Mouse (Mus musculus): ENCODE measurements around the gene Depdc7. TPM values are rescaled to one million over a fixed set of nuclear protein-coding genes. Genes with fewer than 3 reads are reported as not detected.

The Depdc7 gene
- polyA plus RNA-seq, 1 experiment from 2014 or later = 22.8 TPM

DNA sequence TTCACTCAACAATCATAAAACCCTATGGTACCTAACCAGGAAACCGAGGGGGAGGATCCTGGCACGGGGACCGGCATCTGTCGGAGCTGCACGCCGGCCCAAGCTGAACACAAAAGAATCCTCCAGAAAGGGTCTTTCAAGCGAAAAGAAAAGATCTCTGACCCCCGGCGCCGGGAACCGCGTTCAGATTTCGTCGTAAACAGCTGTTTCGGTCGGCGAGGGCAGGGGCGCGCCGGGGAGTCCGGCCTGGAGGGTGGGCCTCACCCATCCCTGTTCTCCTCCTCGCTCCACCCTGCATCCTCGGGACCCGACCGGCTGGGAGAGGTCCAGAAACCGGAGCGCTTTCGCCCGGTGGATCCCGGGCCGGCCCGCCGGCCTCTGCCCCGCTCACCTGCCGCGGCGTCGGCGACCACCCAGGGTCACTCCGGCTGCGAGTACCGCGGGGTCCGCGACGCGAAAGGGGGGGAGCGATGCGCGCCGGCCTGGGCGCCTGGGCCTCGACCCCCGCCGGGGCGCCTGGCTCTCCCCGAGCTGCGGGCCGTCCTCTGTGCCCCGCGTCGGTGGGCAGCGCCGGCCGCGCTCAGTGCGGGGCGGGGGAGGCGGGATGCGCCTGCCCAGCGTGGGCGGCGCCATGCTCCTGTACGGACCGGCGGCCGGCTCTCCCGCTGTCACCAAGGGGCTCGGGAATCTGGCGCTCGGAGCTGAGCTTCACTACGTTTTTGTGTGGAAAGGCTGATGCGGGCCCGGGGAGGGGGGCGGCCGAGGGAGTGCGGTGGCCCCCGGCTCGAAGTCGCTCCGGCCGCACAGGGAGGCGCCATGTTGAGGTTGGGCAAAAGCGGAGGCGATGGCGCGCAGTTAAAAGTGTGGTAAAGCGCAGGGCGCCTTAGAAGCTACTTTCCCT, 30.8 kb downstream of the Depdc7 start, which contains the start of gene Tcp11l1:
Tcp11l1 (minus strand) TSS at position 585 of the 901 bp plus-strand sequence.
- Histone ChIP-seq H3K27ac (peak within 1 kb of the TSS; percentile 87), H3K4me3 (replicated peaks) (peak within 1 kb of the TSS; percentile 87), H3K9ac (peak within 1 kb of the TSS; percentile 76), H3K4me2 (peak within 1 kb of the TSS; percentile 76), H3K27me3 (peaks cover 10% of the 10 kb centered on the region; the same call in 1 of the 2 replicates), H3K9me3 (replicated peaks) (no peaks in the 10 kb centered on the region), H3K36me3 (no peaks in the 10 kb centered on the region), H3K4me1 (peaks cover 30% of the 10 kb centered on the region)
- WGBS = under 1% methylated on average over 66 of the region's 99 CpGs
- peak; percentile 92 for ATAC-seq (replicated peaks; ENCODE audit: low FRiP score)

GRCm38 (mm10) chr2:104710670-104711370, 31.9 kb downstream of the Depdc7 start:
- H3K9ac ChIP-seq = no peak overlapping the region
- H3K27me3 ChIP-seq = peaks cover 10% of the 10 kb centered on the region; the same call in 1 of the 2 replicates
- H3K4me3 ChIP-seq (replicated peaks) = peak overlapping the region; percentile 87
- H3K4me1 ChIP-seq = peaks cover 30% of the 10 kb centered on the region
- H3K36me3 ChIP-seq = peaks cover 6% of the 10 kb centered on the region; the same call in 1 of the 2 replicates
- peak overlapping the region; percentile 87; the same call in 1 of the 2 replicates for H3K27ac ChIP-seq
- 22% methylated on average over 6 of the region's 6 CpGs for WGBS
- ATAC-seq (replicated peaks; ENCODE audit: low FRiP score) = no peak
- no peaks in the 10 kb centered on the region for H3K9me3 ChIP-seq (replicated peaks)
- H3K4me2 ChIP-seq = peak overlapping the region; percentile 76

GRCm38 (mm10) chr2:104709786-104710337, 32.8 kb downstream of the Depdc7 start:
- ATAC-seq (replicated peaks; ENCODE audit: low FRiP score) = no peak

DNA sequence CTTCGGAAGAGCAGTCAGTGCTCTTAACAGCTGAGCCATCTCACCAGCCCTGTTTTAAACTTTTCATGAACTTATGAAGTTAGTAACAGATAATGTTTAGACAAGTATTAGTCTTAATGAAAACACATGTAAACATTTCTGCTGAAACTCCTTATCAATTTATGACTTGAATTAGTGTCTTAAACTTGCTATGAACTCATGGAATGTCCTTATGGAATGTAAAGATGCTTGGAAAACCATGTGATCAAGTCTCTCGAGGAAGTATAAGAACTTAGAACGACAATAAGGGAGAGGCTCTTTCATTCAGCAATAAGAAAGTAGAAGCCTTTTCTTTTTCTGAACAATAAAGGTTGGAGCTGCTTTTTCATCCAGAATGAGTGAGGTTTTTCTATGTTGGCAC, 38.3 kb downstream of the Depdc7 start:
- no peaks in the 10 kb centered on the region for H3K27me3 ChIP-seq
- no peak overlapping the region for H3K9ac ChIP-seq
- H3K4me3 ChIP-seq (replicated peaks) = no peak overlapping the region
- H3K4me2 ChIP-seq = no peak overlapping the region
- WGBS = 73% methylated on average over 3 of the region's 3 CpGs
- no peak overlapping the region for H3K27ac ChIP-seq
- ATAC-seq (replicated peaks; ENCODE audit: low FRiP score) = no peak
- no peaks in the 10 kb centered on the region for H3K9me3 ChIP-seq (replicated peaks)
- H3K4me1 ChIP-seq = no peaks in the 10 kb centered on the region
- H3K36me3 ChIP-seq = peaks cover 13% of the 10 kb centered on the region; the same call in 1 of the 2 replicates

More at GRCm38 (mm10) chr2:104709786-104710337, 32.8 kb downstream of the Depdc7 start:
- Histone ChIP-seq H3K27me3 (peaks cover 10% of the 10 kb centered on the region; the same call in 1 of the 2 replicates), H3K4me3 (replicated peaks) (no peak overlapping the region), H3K4me1 (peaks cover 30% of the 10 kb centered on the region), H3K36me3 (peaks cover 12% of the 10 kb centered on the region; the same call in 1 of the 2 replicates), H3K9me3 (replicated peaks) (no peaks in the 10 kb centered on the region), H3K4me2 (no peak overlapping the region), H3K27ac (no peak overlapping the region), H3K9ac (no peak overlapping the region)
- 58% methylated on average over 6 of the region's 6 CpGs for WGBS

DNA sequence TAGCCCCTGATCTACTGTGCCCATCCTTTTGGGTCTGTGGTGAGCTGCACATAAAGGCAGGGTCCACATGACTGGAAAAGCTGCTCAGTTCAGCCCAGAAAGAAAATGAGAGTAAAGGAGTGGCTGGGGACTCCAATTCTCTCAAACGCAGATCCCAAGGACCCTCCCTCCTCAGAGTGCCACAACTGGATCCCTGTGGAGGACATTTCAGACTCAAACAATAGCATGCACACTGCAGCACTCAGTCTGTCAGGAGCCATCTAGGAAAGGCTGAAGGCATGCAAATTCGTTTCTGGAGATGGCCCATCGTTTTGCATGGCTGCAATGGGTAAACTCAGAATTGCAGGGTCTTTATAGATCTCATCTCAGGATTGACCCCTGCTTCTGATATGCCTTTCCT, 39.5 kb downstream of the Depdc7 start:
- Histone ChIP-seq H3K9me3 (replicated peaks) (no peaks in the 10 kb centered on the region), H3K9ac (no peak overlapping the region), H3K36me3 (peaks cover 13% of the 10 kb centered on the region; the same call in 1 of the 2 replicates), H3K4me3 (replicated peaks) (no peak overlapping the region), H3K4me1 (no peaks in the 10 kb centered on the region), H3K27me3 (no peaks in the 10 kb centered on the region), H3K27ac (no peak overlapping the region), H3K4me2 (no peak overlapping the region)
- 72% methylated on average over 3 of the region's 3 CpGs for WGBS
- no peak for ATAC-seq (replicated peaks; ENCODE audit: low FRiP score)

- no peak overlapping the region for H3K9ac ChIP-seq
- H3K4me2 ChIP-seq = no peak overlapping the region
- WGBS = 80% methylated on average over 11 of the region's 11 CpGs
- no peak for ATAC-seq (replicated peaks; ENCODE audit: low FRiP score)
- no peak overlapping the region for H3K27ac ChIP-seq
- no peak overlapping the region for H3K4me3 ChIP-seq (replicated peaks)
- H3K9me3 ChIP-seq (replicated peaks) = no peaks in the 10 kb centered on the region
- H3K27me3 ChIP-seq = no peaks in the 10 kb centered on the region
- H3K4me1 ChIP-seq = no peaks in the 10 kb centered on the region
- H3K36me3 ChIP-seq = peaks cover 5% of the 10 kb centered on the region; the same call in 1 of the 2 replicates
Measured at GRCm38 (mm10) chr2:104699659-104700058, 43.0 kb downstream of the Depdc7 start.

DNA sequence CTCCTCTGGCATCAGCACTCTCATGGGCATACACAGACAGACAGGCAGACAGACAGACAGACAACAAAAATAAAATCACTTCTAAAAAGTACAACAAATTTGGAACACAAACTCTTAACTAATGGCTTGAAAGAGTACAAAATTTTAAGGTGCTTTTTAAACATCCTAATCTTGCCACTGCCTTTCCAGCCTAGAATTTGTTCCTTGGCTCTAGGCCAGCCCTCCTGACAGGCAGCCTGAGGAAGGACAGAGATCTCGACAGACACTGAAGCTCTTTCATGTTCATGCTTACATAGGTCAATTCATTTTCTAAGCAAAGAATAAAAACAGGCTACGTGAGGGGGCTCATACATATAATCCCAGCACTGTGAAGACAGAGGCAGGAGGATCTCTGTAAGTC, 50.1 kb downstream of the Depdc7 start:
- Histone ChIP-seq H3K4me3 (replicated peaks) (no peak overlapping the region), H3K4me2 (no peak overlapping the region), H3K9ac (no peak overlapping the region), H3K27ac (no peak overlapping the region), H3K36me3 (peaks cover 4% of the 10 kb centered on the region; the same call in 1 of the 2 replicates), H3K9me3 (replicated peaks) (no peaks in the 10 kb centered on the region), H3K4me1 (no peaks in the 10 kb centered on the region), H3K27me3 (no peaks in the 10 kb centered on the region)
- no peak for ATAC-seq (replicated peaks; ENCODE audit: low FRiP score)
- 61% methylated on average over 2 of the region's 2 CpGs for WGBS

GRCm38 (mm10) chr2:104690720-104691119, 52.0 kb downstream of the Depdc7 start:
- no peak for ATAC-seq (replicated peaks; ENCODE audit: low FRiP score)
- no peaks in the 10 kb centered on the region for H3K9me3 ChIP-seq (replicated peaks)
- H3K4me2 ChIP-seq = no peak overlapping the region
- H3K4me3 ChIP-seq (replicated peaks) = no peak overlapping the region
- 84% methylated on average over 4 of the region's 4 CpGs for WGBS
- H3K27me3 ChIP-seq = no peaks in the 10 kb centered on the region
- no peak overlapping the region for H3K27ac ChIP-seq
- H3K36me3 ChIP-seq = no peaks in the 10 kb centered on the region
- H3K4me1 ChIP-seq = no peaks in the 10 kb centered on the region
- H3K9ac ChIP-seq = no peak overlapping the region

DNA sequence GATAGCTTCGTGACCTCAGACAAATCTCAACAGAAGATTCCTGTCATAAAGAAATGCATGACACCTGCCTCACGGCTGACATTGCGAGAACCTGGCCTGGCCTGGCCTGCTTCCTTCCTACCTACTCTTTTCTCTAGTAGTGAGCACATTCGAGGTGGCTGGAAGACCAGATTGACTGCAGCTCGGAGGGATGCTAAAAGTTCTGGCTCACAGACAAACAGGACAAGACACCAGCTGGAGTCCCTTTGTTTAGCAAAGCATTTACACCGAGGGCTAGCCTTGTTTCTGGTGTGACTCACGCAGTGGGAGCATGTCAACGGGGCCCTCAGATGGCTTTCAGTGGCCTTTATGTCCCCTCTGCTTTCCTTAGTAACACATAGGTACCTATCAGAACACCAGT, 54.0 kb downstream of the Depdc7 start:
- Histone ChIP-seq H3K9ac (no peak overlapping the region), H3K36me3 (peaks cover 4% of the 10 kb centered on the region), H3K4me1 (no peaks in the 10 kb centered on the region), H3K27ac (no peak overlapping the region), H3K4me2 (no peak overlapping the region), H3K27me3 (no peaks in the 10 kb centered on the region), H3K9me3 (replicated peaks) (no peaks in the 10 kb centered on the region), H3K4me3 (replicated peaks) (no peak overlapping the region)
- no peak for ATAC-seq (replicated peaks; ENCODE audit: low FRiP score)
- 85% methylated on average over 8 of the region's 8 CpGs for WGBS

- H3K4me3 ChIP-seq (replicated peaks) = no peak overlapping the region
- no peaks in the 10 kb centered on the region for H3K9me3 ChIP-seq (replicated peaks)
- no peak overlapping the region for H3K9ac ChIP-seq
- ATAC-seq (replicated peaks; ENCODE audit: low FRiP score) = no peak
- 75% methylated on average over 3 of the region's 3 CpGs for WGBS
- peaks cover 8% of the 10 kb centered on the region for H3K36me3 ChIP-seq
- H3K4me1 ChIP-seq = no peaks in the 10 kb centered on the region
- H3K27me3 ChIP-seq = no peaks in the 10 kb centered on the region
- H3K27ac ChIP-seq = no peak overlapping the region
- H3K4me2 ChIP-seq = no peak overlapping the region
Measured at GRCm38 (mm10) chr2:104688321-104688720, 54.4 kb downstream of the Depdc7 start.

- H3K27ac ChIP-seq = no peak overlapping the region
- no peaks in the 10 kb centered on the region for H3K27me3 ChIP-seq
- no peaks in the 10 kb centered on the region for H3K4me1 ChIP-seq
- ATAC-seq (replicated peaks; ENCODE audit: low FRiP score) = no peak
- peaks cover 14% of the 10 kb centered on the region for H3K36me3 ChIP-seq
- no peak overlapping the region for H3K4me2 ChIP-seq
- no peak overlapping the region for H3K9ac ChIP-seq
- H3K9me3 ChIP-seq (replicated peaks) = no peaks in the 10 kb centered on the region
- H3K4me3 ChIP-seq (replicated peaks) = no peak overlapping the region
- 75% methylated on average over 3 of the region's 3 CpGs for WGBS
Measured at GRCm38 (mm10) chr2:104687261-104687660, 55.4 kb downstream of the Depdc7 start.

DNA sequence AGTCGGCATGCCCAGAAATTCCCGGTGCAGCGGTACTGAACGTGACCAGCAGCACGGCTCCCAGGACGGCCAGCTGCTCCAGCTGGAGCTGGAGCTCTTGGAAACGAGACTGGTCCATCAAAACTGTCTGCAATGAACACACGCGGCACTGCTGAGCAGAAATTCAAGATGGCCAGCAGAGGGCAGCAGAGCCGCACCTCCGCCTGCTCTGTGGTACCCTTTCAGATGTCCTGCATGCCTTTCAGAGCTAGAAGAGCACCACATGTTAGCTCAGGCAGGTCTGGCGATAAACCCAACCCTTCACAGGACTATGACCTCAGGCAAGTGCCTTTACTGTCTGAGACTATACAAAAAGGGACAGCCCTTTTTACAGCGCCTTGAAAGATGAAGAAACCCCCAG, 57.3 kb downstream of the Depdc7 start:
- H3K4me3 ChIP-seq (replicated peaks) = no peak overlapping the region
- WGBS = 9% methylated on average over 13 of the region's 13 CpGs
- ATAC-seq (replicated peaks; ENCODE audit: low FRiP score) = peak; percentile 88
- H3K4me1 ChIP-seq = no peaks in the 10 kb centered on the region
- H3K27me3 ChIP-seq = no peaks in the 10 kb centered on the region
- no peaks in the 10 kb centered on the region for H3K9me3 ChIP-seq (replicated peaks)
- no peak overlapping the region for H3K9ac ChIP-seq
- no peak overlapping the region for H3K27ac ChIP-seq
- H3K4me2 ChIP-seq = no peak overlapping the region
- peaks cover 17% of the 10 kb centered on the region for H3K36me3 ChIP-seq
